Mouse (Mus musculus) lung, embryonic 14.5 days (tissue): Measurements from ENCODE around the gene Itgb3. TPM values are rescaled to one million over a fixed set of nuclear protein-coding genes. Genes with fewer than 3 reads are reported as not detected.

ENCODE experiments used
- ATAC-seq: fragments of 200-750 bp; cut with Nextera tagmentation; 2 replicates; pipeline ENCODE4 v1.8.0; 2017; ENCODE audit warnings: mild to moderate bottlenecking, moderate TSS enrichment, moderate library complexity; ENCODE audit not compliant: insufficient read depth
- DNase-seq: peaks from one replicate; pipeline ENCODE4 v3.0.0-alpha.2; 2015
- H3K27ac ChIP-seq: fragments of 300-500 bp; sonication (generic); 2 replicates; pipeline ENCODE4 v1.5.1; 2014; ENCODE audit warnings: low read depth, mild to moderate bottlenecking, moderate library complexity
- H3K27me3 ChIP-seq: fragments of 300-500 bp; sonication (generic); 2 replicates; pipeline ENCODE4 v1.6.1; 2014; ENCODE audit warnings: low read length, control low read depth; ENCODE audit not compliant: insufficient read depth
- H3K36me3 ChIP-seq: fragments of 300-500 bp; sonication (generic); 2 replicates; pipeline ENCODE4 v1.6.1; 2014; ENCODE audit warnings: control low read depth; ENCODE audit not compliant: insufficient read depth
- H3K4me1 ChIP-seq: fragments of 300-500 bp; sonication (generic); 2 replicates; pipeline ENCODE4 v1.6.1; 2014; ENCODE audit warnings: antibody characterized with exemption, control low read depth; ENCODE audit not compliant: insufficient read depth
- H3K4me2 ChIP-seq: fragments of 300-500 bp; sonication (generic); 2 replicates; pipeline ENCODE4 v1.6.1; 2014; ENCODE audit warnings: mild to moderate bottlenecking
- H3K4me3 ChIP-seq: fragments of 300-500 bp; sonication (generic); 2 replicates; pipeline ENCODE4 v1.5.1; 2014; ENCODE audit warnings: low read depth, low read length
- H3K9ac ChIP-seq: fragments of 300-500 bp; sonication (generic); 2 replicates; pipeline ENCODE4 v1.6.1; 2014
- H3K9me3 ChIP-seq: fragments of 300-500 bp; sonication (generic); 2 replicates; pipeline ENCODE4 v1.6.1; 2016; ENCODE audit warnings: low read depth, low read length, control low read depth
- CTCF ChIP-seq: IDR thresholded peaks from 2 replicates; pipeline ENCODE4 v1.5.1; 2016; ENCODE audit warnings: antibody characterized with exemption, low read depth
- whole genome bisulfite sequencing: fragments of 180-500 bp; shearing (Covaris S2); extraction: QIAGEN DNeasy Blood & Tissue Kit; methylation state at CpG from one replicate; pipeline ENCODE4 v1.1.7; 2014; 5-methylcytosine and 5-hydroxymethylcytosine counted together
- polyA plus RNA-seq: library from polyadenylated mRNA; unstranded; fragments of >200 nt; fragmentation: Nextera tagmentation; extraction: Ambion mirVana; gene quantifications from 2 replicates; pipeline ENCODE4 v1.2.1, GENCODE M21; 2014

Gene Itgb3
- polyA plus RNA-seq, 1 experiment from 2014 or later: 2.1 TPM

GRCm38 (mm10) chr11:104582308-104582606, 25.5 kb upstream of the Itgb3 start:
- H3K9me3 ChIP-seq: no peaks in the 10 kb centered on the region
- no peak overlapping the region for H3K27ac ChIP-seq
- no peak for TF ChIP-seq CTCF
- DNase-seq: no peak
- H3K36me3 ChIP-seq: no peaks in the 10 kb centered on the region
- H3K4me1 ChIP-seq: no peaks in the 10 kb centered on the region
- H3K9ac ChIP-seq: no peak overlapping the region
- no peak for ATAC-seq
- no peak overlapping the region for H3K4me2 ChIP-seq
- WGBS: 69% methylated on average over 2 of the region's 2 CpGs
- H3K4me3 ChIP-seq: no peak overlapping the region
- no peaks in the 10 kb centered on the region for H3K27me3 ChIP-seq

- no peaks in the 10 kb centered on the region for H3K4me1 ChIP-seq
- no peak overlapping the region for H3K4me2 ChIP-seq
- DNase-seq (no peak), ATAC-seq (no peak)
- no peaks in the 10 kb centered on the region for H3K27me3 ChIP-seq
- no peak for TF ChIP-seq CTCF
- WGBS: 51% methylated on average over 13 of the region's 13 CpGs
- no peaks in the 10 kb centered on the region for H3K36me3 ChIP-seq
- H3K9me3 ChIP-seq: no peaks in the 10 kb centered on the region
- H3K4me3 ChIP-seq: no peak overlapping the region
- no peak overlapping the region for H3K27ac ChIP-seq
- H3K9ac ChIP-seq: no peak overlapping the region
These were observed 25.0 kb upstream of the Itgb3 start for GRCm38 (mm10) chr11:104582630-104583364.

- H3K27me3 ChIP-seq: no peaks in the 10 kb centered on the region
- DNase-seq: no peak
- H3K27ac ChIP-seq: no peak overlapping the region
- no peak overlapping the region for H3K4me3 ChIP-seq
- ATAC-seq: no peak
- H3K9me3 ChIP-seq: no peaks in the 10 kb centered on the region
- WGBS: 72% methylated on average over 5 of the region's 5 CpGs
- H3K4me1 ChIP-seq: no peaks in the 10 kb centered on the region
- H3K9ac ChIP-seq: no peak overlapping the region
- TF ChIP-seq CTCF: no peak
- H3K4me2 ChIP-seq: no peak overlapping the region
- no peaks in the 10 kb centered on the region for H3K36me3 ChIP-seq
These were observed 22.3 kb upstream of the Itgb3 start for GRCm38 (mm10) chr11:104585495-104585894.

- no peak for TF ChIP-seq CTCF
- no peaks in the 10 kb centered on the region for H3K4me1 ChIP-seq
These were observed 19.9 kb upstream of the Itgb3 start for GRCm38 (mm10) chr11:104587904-104588303.

GRCm38 (mm10) chr11:104588513-104588912, 19.3 kb upstream of the Itgb3 start:
- Histone ChIP-seq H3K27ac (no peak overlapping the region), H3K4me2 (no peak overlapping the region), H3K4me3 (no peak overlapping the region), H3K9me3 (no peaks in the 10 kb centered on the region), H3K27me3 (no peaks in the 10 kb centered on the region), H3K9ac (no peak overlapping the region), H3K36me3 (no peaks in the 10 kb centered on the region), H3K4me1 (no peaks in the 10 kb centered on the region)
- ATAC-seq (no peak), DNase-seq (no peak)
- WGBS: 85% methylated on average over 2 of the region's 2 CpGs
- TF ChIP-seq CTCF: no peak

More at GRCm38 (mm10) chr11:104587904-104588303, 19.9 kb upstream of the Itgb3 start:
- Histone ChIP-seq H3K9me3 (no peaks in the 10 kb centered on the region), H3K4me3 (no peak overlapping the region), H3K9ac (no peak overlapping the region), H3K36me3 (no peaks in the 10 kb centered on the region), H3K4me2 (no peak overlapping the region), H3K27me3 (no peaks in the 10 kb centered on the region), H3K27ac (no peak overlapping the region)
- 91% methylated on average over 9 of the region's 9 CpGs for WGBS
- DNase-seq (no peak), ATAC-seq (no peak)

- WGBS: 75% methylated on average over 1 of the region's 1 CpGs
These were observed 18.2 kb upstream of the Itgb3 start for GRCm38 (mm10) chr11:104589570-104589969.

GRCm38 (mm10) chr11:104590148-104590547, 17.7 kb upstream of the Itgb3 start:
- H3K9me3 ChIP-seq: no peaks in the 10 kb centered on the region
- H3K4me1 ChIP-seq: no peaks in the 10 kb centered on the region
- no peak overlapping the region for H3K4me3 ChIP-seq
- TF ChIP-seq CTCF: peak; percentile 98
- ATAC-seq (peak; percentile 89), DNase-seq (peak; percentile 97)
- WGBS: under 1% methylated on average over 8 of the region's 8 CpGs
- 0 out of 2 replicates have a peak overlapping the region, but pooled peaks have one; percentile 12 for H3K4me2 ChIP-seq
- no peaks in the 10 kb centered on the region for H3K27me3 ChIP-seq
- H3K27ac ChIP-seq: no peak overlapping the region
- H3K36me3 ChIP-seq: no peaks in the 10 kb centered on the region
- no peak overlapping the region for H3K9ac ChIP-seq

More at GRCm38 (mm10) chr11:104589570-104589969, 18.2 kb upstream of the Itgb3 start:
- H3K27ac ChIP-seq: no peak overlapping the region
- H3K4me3 ChIP-seq: no peak overlapping the region
- ATAC-seq (no peak), DNase-seq (no peak)
- no peaks in the 10 kb centered on the region for H3K9me3 ChIP-seq
- no peak overlapping the region for H3K4me2 ChIP-seq
- no peaks in the 10 kb centered on the region for H3K4me1 ChIP-seq
- TF ChIP-seq CTCF: no peak
- no peaks in the 10 kb centered on the region for H3K36me3 ChIP-seq
- H3K27me3 ChIP-seq: no peaks in the 10 kb centered on the region
- H3K9ac ChIP-seq: no peak overlapping the region
